In genomic region chr10:99108431-99108982, GRCm38 (mm10) we compare ENCODE assay signal across 8 mouse cellular contexts. TPM values are rescaled to one million over a fixed set of nuclear protein-coding genes. Genes with fewer than 3 reads are reported as not detected.
DNase-seq lines count a peak whose midpoint lies in the region; ATAC-seq and TF ChIP-seq lines count a peak whose summit lies in the region.

No protein-coding gene starts in this region.

- TF ChIP-seq CTCF in cerebellum, adult 2 months (IDR thresholded peaks at IDR 0.05; ENCODE audit: borderline replicate concordance, insufficient read depth, low read depth, low read length), result no peak
- no peak for TF ChIP-seq CTCF in thymus, adult 2 months (IDR thresholded peaks at IDR 0.05; ENCODE audit: borderline replicate concordance, control insufficient read depth, extremely low read depth, insufficient read depth, low read length, poor library complexity)

- H3K27ac ChIP-seq in cerebellum, adult 2 months (ENCODE audit: insufficient read depth, low read length), result no peak overlapping the region
- no peak overlapping the region for H3K27ac ChIP-seq in thymus, adult 2 months (ENCODE audit: control insufficient read depth, insufficient read depth, low read length)
- peak overlapping the region; percentile 89 for H3K27ac ChIP-seq in limb, embryonic 15.5 days

- 37% methylated on average over 12 of the region's 12 CpGs for WGBS in cerebellum, adult 2 months
- 57% methylated on average over 12 of the region's 12 CpGs for WGBS in thymus, adult 2 months
- WGBS in limb, embryonic 15.5 days, result 32% methylated on average over 12 of the region's 12 CpGs

- peak overlapping the region; percentile 95 for H3K4me2 ChIP-seq in limb, embryonic 15.5 days

- no peak for TF ChIP-seq POLR2A in cerebellum, adult 2 months (IDR thresholded peaks at IDR 0.05; ENCODE audit: borderline replicate concordance, insufficient read depth, low read length)
- TF ChIP-seq POLR2A in thymus, adult 2 months (IDR thresholded peaks at IDR 0.05; ENCODE audit: control insufficient read depth, extremely low read depth, insufficient read depth, low read length, poor library complexity), result no peak

- no peaks in the 10 kb centered on the region for H3K9me3 ChIP-seq in limb, embryonic 15.5 days

- no peaks in the 10 kb centered on the region for H3K36me3 ChIP-seq in thymus, adult 2 months (ENCODE audit: control insufficient read depth, insufficient read depth, low read length)
- H3K36me3 ChIP-seq in limb, embryonic 15.5 days, result peaks cover 11% of the 10 kb centered on the region; the same call in 1 of the 2 replicates

- peak overlapping the region; percentile 90; the same call in 1 of the 2 replicates for H3K9ac ChIP-seq in limb, embryonic 15.5 days

- H3K4me3 ChIP-seq in cerebellum, adult 2 months (replicated peaks; ENCODE audit: insufficient read depth, low read depth, low read length), result peak overlapping the region; percentile 83
- H3K4me3 ChIP-seq in thymus, adult 2 months (ENCODE audit: control insufficient read depth, insufficient read depth, low read length), result peak overlapping the region; percentile 97
- H3K4me3 ChIP-seq in limb, embryonic 15.5 days, result peak overlapping the region; percentile 98

- no peaks in the 10 kb centered on the region for H3K27me3 ChIP-seq in cerebellum, adult 2 months (ENCODE audit: control insufficient read depth, insufficient read depth, low read length)
- no peaks in the 10 kb centered on the region for H3K27me3 ChIP-seq in thymus, adult 2 months (ENCODE audit: control insufficient read depth, insufficient read depth, low read length)
- H3K27me3 ChIP-seq in limb, embryonic 15.5 days, result no peaks in the 10 kb centered on the region

- DNase-seq in cerebellum, adult 2 months, result peak in 1 of 2 experiments; percentile 26
- no peak for DNase-seq in cerebellum, adult 11-12 months
- no peak for DNase-seq in thymus, adult 2 months
- DNase-seq in thymus, postnatal 10 days (ENCODE audit: low spot score in 2 of 2), result no peak
- DNase-seq in right cerebral cortex, adult 18-20 months, result no peak
- DNase-seq in urinary bladder, postnatal 25 days (ENCODE audit: low spot score), result no peak
- no peak for DNase-seq in thymus, postnatal 4 days

- H3K4me1 ChIP-seq in cerebellum, adult 2 months (ENCODE audit: control insufficient read depth, insufficient read depth, low read length), result no peaks in the 10 kb centered on the region; the same call in 1 of the 2 replicates
- H3K4me1 ChIP-seq in thymus, adult 2 months (replicated peaks; ENCODE audit: control insufficient read depth, insufficient read depth, low read length), result peaks cover 18% of the 10 kb centered on the region
- peaks cover 15% of the 10 kb centered on the region; the same call in 1 of the 2 replicates for H3K4me1 ChIP-seq in limb, embryonic 15.5 days

- ATAC-seq in limb, embryonic 15.5 days (ENCODE audit: insufficient number of reproducible peaks, low FRiP score, low TSS enrichment, low read depth), result no peak

RNA-seq across cellular contexts. Expression of gene Galnt4, which starts 0.5 kb away (rescaled TPM):
- 1.5 and 1.8 TPM in 2 replicates for polyA plus RNA-seq in cerebellum, adult 2 months (2012; rRNA removed)
- polyA plus RNA-seq in thymus, adult 2 months (2012; rRNA removed), result 4.2 and 4.6 TPM in 2 replicates
- polyA plus RNA-seq in limb, embryonic 15.5 days (2015; fragmentation: Nextera tagmentation; extraction: Ambion mirVana), result 11.3 and 12.1 TPM in 2 replicates

RNA-seq across cellular contexts. Expression of gene Poc1b, which starts 1.7 kb away (rescaled TPM):
- polyA plus RNA-seq in cerebellum, adult 2 months (2012; rRNA removed), result 10.0 and 11.8 TPM in 2 replicates
- polyA plus RNA-seq in thymus, adult 2 months (2012; rRNA removed), result 11.0 and 11.4 TPM in 2 replicates
- polyA plus RNA-seq in limb, embryonic 15.5 days (2015; fragmentation: Nextera tagmentation; extraction: Ambion mirVana), result 15.3 and 15.6 TPM in 2 replicates

RNA-seq across cellular contexts. Expression of gene Phxr2, which starts 17.6 kb away (rescaled TPM):
- not detected in 2 replicates for polyA plus RNA-seq in cerebellum, adult 2 months (2012; rRNA removed)
- polyA plus RNA-seq in thymus, adult 2 months (2012; rRNA removed), result 0.57 and 0.74 TPM in 2 replicates
- not detected in 2 replicates for polyA plus RNA-seq in limb, embryonic 15.5 days (2015; fragmentation: Nextera tagmentation; extraction: Ambion mirVana)
